Mouse (Mus musculus): ENCODE data around the gene Ccdc162. TPM values are rescaled to one million over a fixed set of nuclear protein-coding genes. Genes with fewer than 3 reads are reported as not detected.
A peak's percentile ranks its signal among the peaks of the same experiment; 100 is the strongest.

The Ccdc162 gene
- polyA plus RNA-seq, 1 experiment: 4.3 TPM

DNA sequence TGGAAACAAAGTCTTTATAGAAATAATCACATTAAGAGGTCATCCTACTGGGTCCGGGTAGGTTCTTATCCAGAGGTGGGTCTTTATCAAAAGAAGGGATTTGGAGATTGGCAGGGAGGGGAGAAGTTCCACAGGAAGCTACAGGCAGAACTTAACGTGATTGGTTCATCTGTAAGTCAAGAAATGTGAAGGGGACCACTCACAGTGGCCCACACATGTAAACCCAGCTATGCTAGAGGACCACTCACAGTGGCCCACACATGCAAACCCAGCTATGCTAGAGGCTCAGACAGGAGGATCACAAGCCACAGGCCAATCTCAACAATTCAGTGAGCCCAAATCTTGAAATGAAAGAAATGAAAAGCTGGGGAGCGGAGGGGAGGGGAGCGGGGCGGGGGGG is 67.2 kb downstream of the Ccdc162 start:
- Histone ChIP-seq H3K27ac (ENCODE audit: control insufficient read depth, insufficient read depth, low read depth, low read length, poor library complexity) (no peak overlapping the region), H3K4me1 (ENCODE audit: control insufficient read depth, insufficient read depth, low read length) (no peaks in the 10 kb centered on the region; the same call in 1 of the 2 replicates), H3K4me3 (replicated peaks; ENCODE audit: control insufficient read depth, low read depth, low read length) (no peak overlapping the region)
- 88% methylated on average over 5 of the region's 5 CpGs for WGBS
- TF ChIP-seq POLR2A (IDR thresholded peaks at IDR 0.05; ENCODE audit: borderline replicate concordance, control insufficient read depth, low read depth, low read length): no peak
- no peak for TF ChIP-seq CTCF (IDR thresholded peaks at IDR 0.05; ENCODE audit: control insufficient read depth, insufficient read depth, low read length)

DNA sequence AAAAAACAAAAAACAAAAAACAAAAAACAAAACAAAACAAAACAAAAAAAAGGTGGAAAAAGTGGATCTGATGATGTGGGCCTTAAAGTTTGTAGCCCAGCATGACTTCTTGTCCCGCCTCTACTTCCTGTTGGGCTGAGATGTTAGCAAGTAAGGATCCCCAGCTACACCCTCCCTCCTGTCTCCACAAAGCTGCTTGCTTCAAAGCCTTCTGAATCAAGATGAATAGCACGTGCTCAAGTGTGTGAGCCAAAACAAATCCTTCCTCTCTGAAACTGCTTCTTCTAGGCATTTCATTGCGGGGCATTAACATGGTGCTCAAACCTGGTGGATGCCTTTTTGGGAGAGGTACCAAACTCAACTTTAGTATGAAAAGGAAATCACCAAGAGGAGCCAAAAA is 77.7 kb downstream of the Ccdc162 start:
- WGBS: 57% methylated on average over 3 of the region's 3 CpGs
- Histone ChIP-seq H3K4me3 (replicated peaks; ENCODE audit: control insufficient read depth, low read depth, low read length) (no peak overlapping the region), H3K4me1 (ENCODE audit: control insufficient read depth, insufficient read depth, low read length) (no peaks in the 10 kb centered on the region; the same call in 1 of the 2 replicates), H3K27ac (ENCODE audit: control insufficient read depth, insufficient read depth, low read depth, low read length, poor library complexity) (no peak overlapping the region)
- no peak for TF ChIP-seq POLR2A (IDR thresholded peaks at IDR 0.05; ENCODE audit: borderline replicate concordance, control insufficient read depth, low read depth, low read length)
- no peak for TF ChIP-seq CTCF (IDR thresholded peaks at IDR 0.05; ENCODE audit: control insufficient read depth, insufficient read depth, low read length)

DNA sequence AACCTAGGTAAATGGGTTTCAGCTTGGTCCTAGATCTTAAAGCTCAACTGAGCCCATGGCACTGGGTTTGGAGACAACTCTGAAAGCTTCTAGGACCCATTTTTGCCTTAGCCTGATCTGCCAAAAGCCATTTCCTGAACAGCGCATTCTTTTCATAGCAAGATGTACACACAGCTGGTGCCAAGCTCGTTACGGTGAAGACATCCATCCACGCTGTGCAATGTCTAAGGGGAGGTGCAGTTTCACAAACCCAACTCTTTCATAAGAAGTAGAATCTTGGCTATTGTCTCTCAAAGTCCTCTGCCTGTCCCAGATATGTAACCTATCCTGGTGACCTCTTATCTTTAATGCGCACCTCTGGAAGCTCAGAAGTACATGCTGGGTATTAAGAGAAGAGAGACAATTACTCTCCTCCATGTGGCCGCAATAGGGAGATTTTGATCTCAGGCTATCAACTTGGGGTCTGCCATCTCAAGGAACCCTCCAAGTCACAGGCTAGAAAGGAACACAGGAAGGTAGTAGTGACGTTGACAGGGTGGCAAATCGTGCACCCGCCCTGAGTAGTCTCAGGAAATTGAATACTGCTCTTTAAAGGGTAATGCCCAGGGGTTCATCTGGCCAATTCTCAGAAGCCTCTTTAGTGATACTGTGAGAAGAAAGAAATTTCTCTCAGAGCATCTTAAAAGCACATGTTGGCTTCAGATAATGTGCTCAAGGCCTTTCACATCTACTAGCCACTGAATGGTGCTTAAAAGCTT is 81.0 kb downstream of the Ccdc162 start:
- WGBS: 18% methylated on average over 9 of the region's 9 CpGs
- Histone ChIP-seq H3K4me1 (ENCODE audit: control insufficient read depth, insufficient read depth, low read length) (no peaks in the 10 kb centered on the region; the same call in 1 of the 2 replicates), H3K4me3 (replicated peaks; ENCODE audit: control insufficient read depth, low read depth, low read length) (no peak overlapping the region), H3K27ac (ENCODE audit: control insufficient read depth, insufficient read depth, low read depth, low read length, poor library complexity) (no peak overlapping the region)
- TF ChIP-seq POLR2A (IDR thresholded peaks at IDR 0.05; ENCODE audit: borderline replicate concordance, control insufficient read depth, low read depth, low read length): no peak
- no peak for TF ChIP-seq CTCF (IDR thresholded peaks at IDR 0.05; ENCODE audit: control insufficient read depth, insufficient read depth, low read length)

DNA sequence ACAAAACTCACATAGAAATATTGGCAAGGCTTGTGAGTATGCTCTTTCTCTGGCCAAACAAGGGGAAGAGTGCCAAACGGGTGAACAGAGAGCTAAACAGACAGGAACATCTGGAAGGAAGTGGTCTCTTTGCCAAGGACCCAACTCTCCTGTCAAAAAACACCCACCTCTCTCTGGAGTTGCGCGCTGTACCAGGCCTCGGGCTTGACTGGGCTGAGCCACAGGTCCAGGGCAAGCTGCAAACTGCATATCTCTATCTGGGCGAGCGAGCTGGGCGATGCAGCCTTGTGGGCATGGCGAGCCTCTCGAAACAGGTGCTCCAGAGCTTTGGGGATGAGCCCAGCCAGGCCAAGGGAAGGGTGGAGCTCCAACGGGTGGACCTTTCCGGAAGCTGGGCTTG is 82.6 kb downstream of the Ccdc162 start:
- Histone ChIP-seq H3K4me1 (ENCODE audit: control insufficient read depth, insufficient read depth, low read length) (no peaks in the 10 kb centered on the region; the same call in 1 of the 2 replicates), H3K27ac (ENCODE audit: control insufficient read depth, insufficient read depth, low read depth, low read length, poor library complexity) (no peak overlapping the region), H3K4me3 (replicated peaks; ENCODE audit: control insufficient read depth, low read depth, low read length) (no peak overlapping the region)
- WGBS: 30% methylated on average over 11 of the region's 11 CpGs
- TF ChIP-seq CTCF (IDR thresholded peaks at IDR 0.05; ENCODE audit: control insufficient read depth, insufficient read depth, low read length) (no peak), POLR2A (IDR thresholded peaks at IDR 0.05; ENCODE audit: borderline replicate concordance, control insufficient read depth, low read depth, low read length) (no peak)

DNA sequence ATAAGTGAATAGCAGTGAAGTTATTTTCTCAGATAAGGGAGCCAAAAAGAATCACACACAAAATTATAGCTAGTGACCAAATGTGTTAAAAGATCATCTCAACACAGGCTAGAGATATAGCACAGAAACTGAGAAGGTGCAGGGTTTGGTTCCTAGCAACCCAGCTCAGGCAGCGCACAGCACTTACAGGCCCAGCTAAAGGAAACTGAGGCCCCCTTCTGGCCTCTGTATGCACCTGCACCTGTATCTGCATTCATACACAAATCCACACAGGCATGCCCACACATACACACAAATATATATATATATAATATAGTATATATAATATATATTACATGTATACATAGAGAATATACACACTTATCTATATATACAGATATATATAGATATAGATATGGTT is 84.4 kb downstream of the Ccdc162 start:
- Histone ChIP-seq H3K27ac (ENCODE audit: control insufficient read depth, insufficient read depth, low read depth, low read length, poor library complexity) (no peak overlapping the region), H3K4me1 (ENCODE audit: control insufficient read depth, insufficient read depth, low read length) (no peaks in the 10 kb centered on the region; the same call in 1 of the 2 replicates), H3K4me3 (replicated peaks; ENCODE audit: control insufficient read depth, low read depth, low read length) (no peak overlapping the region)
- 91% methylated on average over 1 of the region's 1 CpGs for WGBS
- TF ChIP-seq CTCF (IDR thresholded peaks at IDR 0.05; ENCODE audit: control insufficient read depth, insufficient read depth, low read length) (peak; percentile 16; the same call in 1 of the 2 replicates), POLR2A (IDR thresholded peaks at IDR 0.05; ENCODE audit: borderline replicate concordance, control insufficient read depth, low read depth, low read length) (no peak)

DNA sequence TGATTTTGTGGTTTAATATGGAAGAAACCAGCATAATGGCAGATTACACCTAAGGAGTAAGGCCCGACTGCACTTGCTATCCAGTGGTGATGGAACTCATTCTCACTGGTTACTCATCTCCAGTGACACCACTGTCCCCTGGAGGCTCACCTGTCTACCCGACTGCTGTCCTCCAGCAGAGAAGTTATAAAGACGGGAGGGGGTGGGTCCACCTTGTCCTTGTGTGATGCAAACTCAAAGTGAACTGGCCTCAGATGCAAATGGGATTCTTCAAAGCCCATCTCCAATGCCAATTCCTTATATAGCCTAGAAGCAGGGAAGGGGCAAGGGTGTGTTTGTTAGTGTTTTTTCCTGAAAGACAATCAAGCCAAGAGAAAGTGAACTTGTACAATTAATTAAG is 89.4 kb downstream of the Ccdc162 start:
- Histone ChIP-seq H3K27ac (ENCODE audit: control insufficient read depth, insufficient read depth, low read depth, low read length, poor library complexity) (no peak overlapping the region), H3K4me3 (replicated peaks; ENCODE audit: control insufficient read depth, low read depth, low read length) (no peak overlapping the region), H3K4me1 (ENCODE audit: control insufficient read depth, insufficient read depth, low read length) (no peaks in the 10 kb centered on the region)
- TF ChIP-seq POLR2A (IDR thresholded peaks at IDR 0.05; ENCODE audit: borderline replicate concordance, control insufficient read depth, low read depth, low read length): no peak
- TF ChIP-seq CTCF (IDR thresholded peaks at IDR 0.05; ENCODE audit: control insufficient read depth, insufficient read depth, low read length): no peak
- 74% methylated on average over 3 of the region's 3 CpGs for WGBS

DNA sequence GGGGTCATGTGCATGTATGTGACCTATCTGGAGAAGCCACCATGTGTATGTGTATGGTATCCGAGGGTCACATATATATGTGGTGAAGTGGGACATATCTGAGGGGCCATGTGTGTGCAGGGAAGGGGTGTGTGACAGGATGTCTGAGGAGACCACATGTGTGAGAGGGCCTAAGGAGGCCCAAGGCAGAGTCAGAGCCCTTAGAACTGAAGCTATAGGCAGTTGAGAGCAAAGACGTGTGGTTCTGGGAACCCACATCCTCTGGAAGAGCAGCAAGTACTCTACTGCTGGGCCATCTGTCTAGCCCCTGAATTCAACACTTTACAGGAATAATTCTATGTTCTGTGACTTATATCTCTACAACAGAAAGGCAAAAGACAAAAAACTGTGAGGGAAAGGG is 96.4 kb downstream of the Ccdc162 start:
- H3K27ac ChIP-seq (ENCODE audit: control insufficient read depth, insufficient read depth, low read depth, low read length, poor library complexity): no peak overlapping the region
- H3K4me3 ChIP-seq (replicated peaks; ENCODE audit: control insufficient read depth, low read depth, low read length): no peak overlapping the region
- H3K4me1 ChIP-seq (ENCODE audit: control insufficient read depth, insufficient read depth, low read length): no peaks in the 10 kb centered on the region; the same call in 1 of the 2 replicates
- 62% methylated on average over 2 of the region's 2 CpGs for WGBS
- TF ChIP-seq POLR2A (IDR thresholded peaks at IDR 0.05; ENCODE audit: borderline replicate concordance, control insufficient read depth, low read depth, low read length): no peak
- TF ChIP-seq CTCF (IDR thresholded peaks at IDR 0.05; ENCODE audit: control insufficient read depth, insufficient read depth, low read length): no peak

DNA sequence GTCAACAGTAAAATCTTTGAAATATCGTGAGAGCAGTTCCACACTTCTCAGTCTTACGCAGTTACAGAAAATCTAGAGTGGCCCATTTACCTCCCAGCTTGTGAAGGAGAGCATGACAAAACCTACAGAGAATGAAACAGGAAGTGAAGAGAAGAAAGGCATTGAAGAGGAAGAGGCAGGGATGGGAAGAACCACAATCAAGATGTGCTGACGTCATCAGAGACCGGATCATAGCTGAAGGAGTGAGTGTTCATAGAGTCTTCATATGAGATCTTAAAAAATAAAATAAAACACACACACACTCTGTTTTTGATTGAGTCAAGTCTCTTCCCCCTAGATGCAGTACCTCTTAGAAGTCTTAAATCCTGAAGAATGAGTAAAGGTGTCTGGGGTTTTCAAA is 100.9 kb downstream of the Ccdc162 start:
- no peak overlapping the region for H3K4me3 ChIP-seq (replicated peaks; ENCODE audit: control insufficient read depth, low read depth, low read length)
- H3K27ac ChIP-seq (ENCODE audit: control insufficient read depth, insufficient read depth, low read depth, low read length, poor library complexity): no peak overlapping the region
- 44% methylated on average over 4 of the region's 4 CpGs for WGBS
- H3K4me1 ChIP-seq (ENCODE audit: control insufficient read depth, insufficient read depth, low read length): no peaks in the 10 kb centered on the region; the same call in 1 of the 2 replicates
- TF ChIP-seq CTCF (IDR thresholded peaks at IDR 0.05; ENCODE audit: control insufficient read depth, insufficient read depth, low read length): no peak
- no peak for TF ChIP-seq POLR2A (IDR thresholded peaks at IDR 0.05; ENCODE audit: borderline replicate concordance, control insufficient read depth, low read depth, low read length)
